Mouse (Mus musculus) liver, embryonic 13.5 days (tissue): ENCODE measurements at regions not wholly inside any gene's neighbourhood (a gene's known extent, or its start where the extent isn't known, plus 50 kb on each side); places are given as distances from the start of the nearest gene placed in this dataset.
"Not testable (repeated sequence)": the region's sequence is repeated elsewhere in the genome, so short reads cannot be mapped to it uniquely, and the experiment has no call there.

Experiments used
- ATAC-seq: fragments of 200-750 bp; cut with Nextera tagmentation; 2 replicates; pipeline ENCODE4 v1.8.0; 2017; ENCODE audit warnings: low read depth, mild to moderate bottlenecking, moderate number of reproducible peaks, moderate library complexity
- DNase-seq: peaks from one replicate; pipeline ENCODE4 v3.0.0; 2022
- H3K27ac ChIP-seq: fragments of 300-500 bp; sonication (generic); 2 replicates; pipeline ENCODE4 v1.5.1; 2015; ENCODE audit warnings: moderate library complexity, mild to moderate bottlenecking, inconsistent platforms
- H3K27me3 ChIP-seq: fragments of 300-500 bp; sonication (generic); 2 replicates; pipeline ENCODE4 v1.6.1; 2015; ENCODE audit warnings: mild to moderate bottlenecking, inconsistent platforms
- H3K36me3 ChIP-seq: fragments of 300-500 bp; sonication (generic); 2 replicates; pipeline ENCODE4 v1.6.1; 2015; ENCODE audit warnings: mild to moderate bottlenecking, inconsistent platforms
- H3K4me1 ChIP-seq: fragments of 300-500 bp; sonication (generic); replicated peaks from 2 replicates; pipeline ENCODE4 v1.6.1; 2015; ENCODE audit warnings: inconsistent platforms
- H3K4me2 ChIP-seq: fragments of 300-500 bp; sonication (generic); 2 replicates; pipeline ENCODE4 v1.6.1; 2015; ENCODE audit warnings: inconsistent platforms, mild to moderate bottlenecking, moderate library complexity
- H3K4me3 ChIP-seq: fragments of 300-500 bp; sonication (generic); replicated peaks from 2 replicates; pipeline ENCODE4 v1.5.1; 2015; ENCODE audit warnings: mild to moderate bottlenecking, inconsistent platforms
- H3K9ac ChIP-seq: fragments of 300-500 bp; sonication (generic); 2 replicates; pipeline ENCODE4 v1.6.1; 2015; ENCODE audit warnings: mild to moderate bottlenecking, inconsistent platforms
- H3K9me3 ChIP-seq: fragments of 300-500 bp; sonication (generic); replicated peaks from 2 replicates; pipeline ENCODE4 v1.6.1; 2016; ENCODE audit warnings: inconsistent platforms
- WGBS: fragments of 180-500 bp; shearing (Covaris S2); methylation state at CpG from one replicate; pipeline ENCODE4 v1.1.7; 2015; ENCODE audit not compliant: insufficient replicate concordance; 5-methylcytosine and 5-hydroxymethylcytosine counted together

- Histone ChIP-seq H3K4me1 (no peaks in the 10 kb centered on the region), H3K27ac (no peak overlapping the region), H3K36me3 (no peaks in the 10 kb centered on the region), H3K9ac (no peak overlapping the region), H3K27me3 (no peaks in the 10 kb centered on the region), H3K9me3 (peaks cover 20% of the 10 kb centered on the region; the same call in 1 of the 2 replicates), H3K4me3 (no peak overlapping the region), H3K4me2 (no peak overlapping the region)
- ATAC-seq (no peak), DNase-seq (no peak)
- WGBS = 44% methylated on average over 8 of the region's 8 CpGs
These were observed 272.8 kb upstream of the Cntnap4 start for GRCm38 (mm10) chr8:112297021-112297420.

- WGBS = 79% methylated on average over 6 of the region's 6 CpGs
- DNase-seq = no peak
- H3K9ac ChIP-seq = no peak overlapping the region
- H3K27me3 ChIP-seq = no peaks in the 10 kb centered on the region
- H3K4me2 ChIP-seq = no peak overlapping the region
- H3K4me3 ChIP-seq = no peak overlapping the region
- H3K27ac ChIP-seq = no peak overlapping the region
- H3K36me3 ChIP-seq = no peaks in the 10 kb centered on the region
- H3K4me1 ChIP-seq = no peaks in the 10 kb centered on the region
- ATAC-seq = no peak
- peaks cover 4% of the 10 kb centered on the region; the same call in 1 of the 2 replicates for H3K9me3 ChIP-seq
These were observed 268.5 kb upstream of the Gm6793 start for GRCm38 (mm10) chr8:112283316-112283715.

GRCm38 (mm10) chr8:112269598-112269997 is 254.8 kb upstream of the Gm6793 start:
- DNase-seq = no peak
- H3K4me2 ChIP-seq = no peak overlapping the region
- H3K27me3 ChIP-seq = no peaks in the 10 kb centered on the region
- no peaks in the 10 kb centered on the region for H3K36me3 ChIP-seq
- no peaks in the 10 kb centered on the region for H3K4me1 ChIP-seq
- ATAC-seq = no peak
- H3K27ac ChIP-seq = no peak overlapping the region
- H3K9ac ChIP-seq = no peak overlapping the region
- H3K9me3 ChIP-seq = 0 out of 2 replicates have a peak, but pooled peaks cover 5% of the 10 kb centered on the region
- H3K4me3 ChIP-seq = no peak overlapping the region
- 51% methylated on average over 5 of the region's 5 CpGs for WGBS

DNA sequence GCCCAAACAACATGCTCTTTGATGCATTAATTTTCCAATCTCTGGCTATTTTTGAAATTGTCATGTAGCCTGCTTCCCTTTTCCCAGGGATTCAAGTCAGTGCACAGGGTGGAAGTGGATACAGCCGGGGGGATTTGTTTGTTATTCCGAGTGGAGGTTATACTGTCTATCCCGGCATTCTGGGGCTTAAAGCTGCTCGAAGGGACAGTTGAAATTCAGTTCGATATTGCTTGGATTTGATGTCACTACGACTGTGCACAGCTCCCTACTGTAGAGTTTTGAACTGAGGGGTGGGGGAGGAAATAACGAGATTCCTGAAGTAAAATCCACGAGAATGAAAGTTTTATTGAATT is 254.4 kb upstream of the Gm6793 start:
- no peak for ATAC-seq
- no peaks in the 10 kb centered on the region for H3K4me1 ChIP-seq
- 0 out of 2 replicates have a peak, but pooled peaks cover 5% of the 10 kb centered on the region for H3K9me3 ChIP-seq
- DNase-seq = no peak
- 55% methylated on average over 8 of the region's 8 CpGs for WGBS
- no peak overlapping the region for H3K9ac ChIP-seq
- H3K4me2 ChIP-seq = no peak overlapping the region
- H3K36me3 ChIP-seq = no peaks in the 10 kb centered on the region
- no peak overlapping the region for H3K27ac ChIP-seq
- no peak overlapping the region for H3K4me3 ChIP-seq
- H3K27me3 ChIP-seq = no peaks in the 10 kb centered on the region

GRCm38 (mm10) chr8:112268544-112269213 is 253.8 kb upstream of the Gm6793 start:
- 57% methylated on average over 9 of the region's 9 CpGs for WGBS
- H3K27me3 ChIP-seq = no peaks in the 10 kb centered on the region
- H3K9me3 ChIP-seq = 0 out of 2 replicates have a peak, but pooled peaks cover 10% of the 10 kb centered on the region
- no peak overlapping the region for H3K4me2 ChIP-seq
- H3K4me1 ChIP-seq = no peaks in the 10 kb centered on the region
- DNase-seq (no peak), ATAC-seq (no peak)
- no peak overlapping the region for H3K4me3 ChIP-seq
- no peaks in the 10 kb centered on the region for H3K36me3 ChIP-seq
- H3K9ac ChIP-seq = no peak overlapping the region
- no peak overlapping the region for H3K27ac ChIP-seq

DNA sequence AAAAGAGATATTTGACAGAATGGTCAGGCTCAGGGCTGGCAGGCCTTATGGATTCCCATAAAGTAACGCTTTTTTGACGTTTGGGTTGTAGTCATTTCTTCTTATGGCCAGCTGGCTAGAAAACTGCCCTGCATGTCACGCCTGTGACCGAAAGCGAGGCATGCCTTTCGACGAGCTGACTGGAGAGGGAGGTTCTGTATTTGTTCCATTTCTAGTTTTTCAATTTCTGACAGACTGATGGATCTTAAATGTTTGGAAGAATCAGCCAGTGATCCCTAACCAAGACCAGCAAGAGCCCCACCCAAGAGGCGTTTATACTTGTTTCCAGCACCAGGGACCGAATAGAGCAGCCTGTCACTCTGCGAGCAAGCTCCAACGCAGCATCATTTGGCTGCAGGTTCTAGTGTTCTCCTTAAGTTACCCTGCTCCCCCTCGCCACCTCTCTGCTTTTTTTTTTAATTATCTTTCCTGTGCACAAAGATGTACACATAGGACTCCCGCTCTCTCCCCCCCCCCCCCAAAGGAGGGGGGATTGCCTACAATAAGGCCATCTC is 243.2 kb upstream of the Gm6793 start:
- DNase-seq (no peak), ATAC-seq (no peak)
- H3K9ac ChIP-seq = no peak overlapping the region
- no peak overlapping the region for H3K4me2 ChIP-seq
- H3K9me3 ChIP-seq = no peaks in the 10 kb centered on the region
- H3K27me3 ChIP-seq = no peaks in the 10 kb centered on the region
- no peak overlapping the region for H3K4me3 ChIP-seq
- H3K4me1 ChIP-seq = no peaks in the 10 kb centered on the region
- H3K27ac ChIP-seq = no peak overlapping the region
- H3K36me3 ChIP-seq = no peaks in the 10 kb centered on the region
- 49% methylated on average over 13 of the region's 13 CpGs for WGBS

GRCm38 (mm10) chr8:112257311-112257894 is 242.6 kb upstream of the Gm6793 start:
- no peak overlapping the region for H3K9ac ChIP-seq
- H3K4me2 ChIP-seq = no peak overlapping the region
- H3K4me3 ChIP-seq = no peak overlapping the region
- DNase-seq = no peak
- ATAC-seq = no peak
- H3K36me3 ChIP-seq = no peaks in the 10 kb centered on the region
- H3K9me3 ChIP-seq = no peaks in the 10 kb centered on the region
- no peaks in the 10 kb centered on the region for H3K4me1 ChIP-seq
- 24% methylated on average over 18 of the region's 18 CpGs for WGBS
- no peak overlapping the region for H3K27ac ChIP-seq
- no peaks in the 10 kb centered on the region for H3K27me3 ChIP-seq

DNA sequence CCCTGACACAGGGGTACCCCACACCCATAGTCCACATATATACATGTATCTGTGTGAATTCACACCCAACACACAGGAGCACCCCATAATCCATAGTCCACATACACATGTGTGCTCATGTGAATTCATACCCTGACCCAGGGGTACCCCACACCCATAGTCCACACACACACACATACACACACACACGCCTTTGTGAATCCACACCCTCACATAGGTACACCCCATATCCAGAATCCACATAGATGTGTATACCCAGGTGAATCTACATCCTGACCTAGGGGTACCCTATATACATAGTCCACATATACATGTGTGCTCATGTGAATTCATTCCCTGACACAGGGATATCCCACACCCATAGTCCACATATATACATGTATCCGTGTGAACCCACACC is 231.8 kb upstream of the Gm6793 start:
- not testable (repeated sequence) for H3K27me3 ChIP-seq, H3K4me1 ChIP-seq, ATAC-seq, H3K4me3 ChIP-seq, H3K36me3 ChIP-seq, H3K27ac ChIP-seq, H3K9me3 ChIP-seq, H3K4me2 ChIP-seq, H3K9ac ChIP-seq, DNase-seq
- 62% methylated on average over 2 of the region's 2 CpGs for WGBS

GRCm38 (mm10) chr8:112238681-112239080 is 223.8 kb upstream of the Gm6793 start:
- no peaks in the 10 kb centered on the region for H3K36me3 ChIP-seq
- no peak overlapping the region for H3K4me3 ChIP-seq
- no peak for ATAC-seq
- H3K27ac ChIP-seq = no peak overlapping the region
- H3K27me3 ChIP-seq = no peaks in the 10 kb centered on the region
- H3K9ac ChIP-seq = no peak overlapping the region
- WGBS = 65% methylated on average over 9 of the region's 9 CpGs
- no peak for DNase-seq
- H3K9me3 ChIP-seq = 0 out of 2 replicates have a peak, but pooled peaks cover 7% of the 10 kb centered on the region
- no peak overlapping the region for H3K4me2 ChIP-seq
- H3K4me1 ChIP-seq = no peaks in the 10 kb centered on the region

- not testable (repeated sequence) for H3K36me3 ChIP-seq, H3K4me2 ChIP-seq, H3K9ac ChIP-seq, H3K27me3 ChIP-seq, H3K4me1 ChIP-seq, ATAC-seq, H3K9me3 ChIP-seq, H3K27ac ChIP-seq, DNase-seq, H3K4me3 ChIP-seq
- WGBS = 84% methylated on average over 19 of the region's 19 CpGs
These were observed 221.9 kb upstream of the Gm6793 start for GRCm38 (mm10) chr8:112236751-112237150.

GRCm38 (mm10) chr8:112219656-112220055 is 204.8 kb upstream of the Gm6793 start:
- Histone ChIP-seq H3K9ac (no peak overlapping the region), H3K27ac (no peak overlapping the region), H3K4me1 (no peaks in the 10 kb centered on the region), H3K4me2 (no peak overlapping the region), H3K27me3 (no peaks in the 10 kb centered on the region), H3K36me3 (no peaks in the 10 kb centered on the region), H3K9me3 (peaks cover 21% of the 10 kb centered on the region), H3K4me3 (no peak overlapping the region)
- DNase-seq (no peak), ATAC-seq (no peak)
- 62% methylated on average over 6 of the region's 6 CpGs for whole genome bisulfite sequencing

- Histone ChIP-seq H3K9ac (no peak overlapping the region), H3K9me3 (peaks cover 29% of the 10 kb centered on the region), H3K36me3 (no peaks in the 10 kb centered on the region), H3K4me3 (no peak overlapping the region), H3K4me1 (no peaks in the 10 kb centered on the region), H3K27me3 (no peaks in the 10 kb centered on the region), H3K4me2 (no peak overlapping the region), H3K27ac (no peak overlapping the region)
- ATAC-seq (no peak), DNase-seq (no peak)
- 67% methylated on average over 5 of the region's 5 CpGs for WGBS
These were observed 197.3 kb upstream of the Gm6793 start for GRCm38 (mm10) chr8:112212170-112212569.
